Mouse (Mus musculus) natural killer cell, adult 2 months (primary cell): ENCODE measurements at regions not wholly inside any gene's neighbourhood (a gene's known extent, or its start where the extent isn't known, plus 50 kb on each side); places are given as distances from the start of the nearest gene placed in this dataset.

Experiments
- DNase-seq, 2 experiments: peaks; one replicate each; pipeline ENCODE4 v3.0.0; 2022; ENCODE audit warnings: low spot score in 2 of 2

GRCm38 (mm10) chr3:58146762-58147161 lies 267.8 kb upstream of the Tsc22d2 start:
- DNase-seq, result no peak

GRCm38 (mm10) chr3:58153141-58153540 lies 261.4 kb upstream of the Tsc22d2 start:
- DNase-seq, result no peak

DNA sequence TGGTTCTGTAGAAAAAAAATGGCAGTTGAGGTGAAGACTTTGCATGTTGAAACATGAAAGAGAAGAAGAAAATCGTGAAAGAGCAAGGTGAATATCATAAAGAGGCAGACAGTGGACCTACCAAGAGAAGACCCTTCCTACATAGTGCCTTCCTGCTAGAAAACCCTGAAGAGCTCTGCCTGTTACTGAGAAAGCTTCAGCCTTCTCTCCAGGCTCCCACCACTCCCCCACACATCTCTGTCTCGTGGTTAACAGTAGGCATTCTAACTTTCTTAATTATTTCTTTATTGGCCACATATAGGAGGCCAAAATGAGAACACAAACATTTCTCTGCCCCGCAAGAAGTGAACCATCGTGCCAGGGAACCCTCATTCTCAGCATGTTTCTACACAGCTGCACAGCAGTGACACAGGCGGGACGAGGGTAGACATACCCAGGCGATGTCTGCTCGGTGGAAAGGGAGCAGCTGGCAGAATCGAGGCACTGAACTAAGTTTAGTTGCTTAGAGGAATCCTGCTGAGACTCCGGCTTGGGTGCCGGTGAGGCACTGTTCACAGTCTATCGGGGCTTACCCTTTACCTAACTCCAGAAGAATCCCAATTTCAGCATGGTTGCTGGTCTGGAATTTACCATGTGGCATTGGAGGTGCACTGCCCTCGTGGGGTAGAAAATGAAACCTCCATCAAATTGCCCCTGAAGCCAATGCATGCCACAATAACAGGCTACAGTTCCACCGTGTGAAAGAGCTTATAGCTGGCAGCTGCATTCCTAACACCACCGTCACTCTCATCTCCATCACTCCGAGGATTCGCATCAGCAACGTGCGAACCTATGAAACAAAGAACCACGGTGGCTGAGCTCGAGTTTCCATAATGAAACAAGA lies 260.4 kb upstream of the Tsc22d2 start:
- no peak for DNase-seq

DNA sequence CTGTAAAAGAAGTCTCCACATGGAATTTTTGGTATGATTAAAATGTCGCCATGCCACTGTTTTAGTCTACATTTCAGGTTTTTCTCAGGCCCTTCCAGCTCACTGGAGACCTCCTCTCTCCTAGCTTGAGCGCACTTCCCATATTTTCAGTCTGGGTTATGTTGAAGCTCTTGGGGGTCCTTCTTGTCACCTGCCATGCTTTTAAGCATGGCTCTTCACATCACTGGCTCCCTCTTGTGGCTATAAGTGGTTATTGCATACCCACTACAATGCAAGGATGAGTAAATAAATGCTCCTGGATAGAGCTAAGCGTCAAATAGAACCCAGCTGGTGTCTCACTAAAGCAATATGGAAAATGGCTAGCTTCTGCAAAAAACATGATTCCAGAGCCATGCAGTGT lies 255.1 kb upstream of the Tsc22d2 start:
- peak in 1 of 2 experiments; percentile 2 for DNase-seq

DNA sequence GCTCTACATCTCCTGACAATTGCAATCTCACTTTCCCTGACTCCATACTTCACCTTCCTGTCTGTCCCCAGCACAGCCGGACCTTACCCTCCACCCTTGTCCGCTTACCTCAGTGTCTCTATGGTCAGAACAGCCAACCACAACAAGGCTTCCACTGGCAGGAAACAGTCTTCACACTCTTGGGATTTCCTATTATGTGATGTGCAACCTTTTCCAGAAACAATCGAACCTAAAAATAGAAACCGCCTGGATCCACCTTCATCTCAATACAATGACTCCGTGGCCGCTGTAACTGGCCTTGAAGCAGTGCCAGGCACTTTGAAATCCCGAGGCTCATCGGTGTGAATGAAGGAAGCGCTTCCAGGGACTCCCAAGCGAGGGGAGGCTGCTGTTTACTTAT lies 252.3 kb upstream of the Tsc22d2 start:
- DNase-seq, result no peak

DNA sequence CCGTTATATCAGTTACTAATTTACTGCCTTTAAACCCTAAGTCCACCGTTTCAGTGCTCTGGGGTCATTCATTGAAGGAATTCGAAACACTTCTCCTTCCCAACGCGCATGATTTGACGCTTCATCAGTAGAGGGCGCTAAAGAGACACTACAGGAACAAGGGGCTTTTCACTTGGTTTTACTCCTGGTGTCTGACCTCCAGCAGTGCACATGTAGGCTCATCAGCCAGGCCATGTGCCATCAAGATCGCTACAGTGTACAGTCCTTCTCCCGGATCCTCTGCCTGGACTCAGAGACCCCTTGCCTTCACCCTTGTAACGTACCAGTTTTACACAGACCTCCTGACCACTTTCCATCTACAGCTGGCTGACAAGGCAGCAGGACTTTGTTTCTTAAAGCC lies 250.7 kb upstream of the Tsc22d2 start:
- DNase-seq, result peak in 1 of 2 experiments; percentile 8

DNA sequence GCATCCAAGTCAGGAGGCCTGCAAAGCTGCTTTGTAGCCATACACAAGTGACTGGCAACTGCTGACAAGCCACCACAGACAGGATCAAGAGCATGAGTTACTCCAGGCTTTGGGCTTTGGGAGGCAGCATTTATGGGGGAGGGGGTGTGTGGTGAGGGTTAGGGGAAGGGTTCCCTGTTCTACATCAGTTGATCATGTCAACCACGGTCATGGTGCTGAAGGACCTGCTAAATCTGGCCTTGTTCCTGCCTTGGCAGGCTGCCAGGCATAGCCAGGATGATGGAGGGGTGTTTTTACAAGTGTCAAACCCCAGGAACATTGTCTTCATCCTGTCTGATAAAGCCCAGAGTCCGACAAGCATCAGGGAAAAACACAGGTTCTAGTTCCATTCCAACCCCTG lies 247.9 kb upstream of the Tsc22d2 start:
- no peak for DNase-seq

DNA sequence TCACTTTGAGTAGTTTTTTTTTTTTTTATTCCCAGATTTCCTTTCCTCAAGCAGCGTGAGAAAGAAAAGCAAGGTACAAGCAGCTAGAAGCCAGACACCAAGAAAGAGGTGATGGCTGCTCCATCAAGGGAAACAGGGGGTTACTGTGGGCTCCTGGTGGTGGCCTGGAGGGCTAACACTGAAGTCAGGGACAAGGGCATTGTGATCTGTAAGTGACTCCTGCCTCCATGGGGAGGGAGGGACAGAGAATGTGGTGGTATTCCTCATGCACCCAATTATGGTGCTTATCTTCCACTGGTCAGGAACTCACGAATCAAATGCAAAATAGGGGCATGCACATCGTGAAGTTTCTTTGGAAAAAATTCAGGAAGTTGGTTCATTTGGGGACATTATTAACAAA lies 247.4 kb upstream of the Tsc22d2 start:
- no peak for DNase-seq

- DNase-seq, result no peak
These were observed 246.7 kb upstream of the Tsc22d2 start for GRCm38 (mm10) chr3:58167761-58168290.

- DNase-seq, result no peak
These were observed 245.9 kb upstream of the Tsc22d2 start for GRCm38 (mm10) chr3:58168522-58169185.

DNA sequence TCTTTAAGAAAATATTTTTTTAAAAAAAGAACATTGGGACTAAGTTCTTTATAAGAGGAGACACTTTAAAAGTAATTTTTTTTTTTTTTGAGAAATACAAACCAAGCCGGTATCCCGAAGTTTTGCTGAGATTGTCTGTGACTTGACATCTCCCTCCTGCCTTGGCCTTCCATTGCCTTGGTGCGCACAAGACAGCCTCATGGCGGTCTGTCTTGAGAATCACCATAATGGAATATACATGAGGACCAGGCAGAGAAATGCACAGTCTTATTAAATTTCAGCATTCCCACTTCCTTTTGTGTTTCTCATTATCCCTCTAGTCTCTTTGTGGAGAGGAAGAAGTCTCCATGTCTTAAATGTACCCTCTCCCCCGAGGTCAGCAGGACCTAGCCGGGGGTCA lies 244.7 kb upstream of the Tsc22d2 start:
- DNase-seq, result no peak

GRCm38 (mm10) chr3:58172096-58172495 lies 242.4 kb upstream of the Tsc22d2 start:
- DNase-seq, result no peak

- DNase-seq, result no peak
These were observed 240.7 kb upstream of the Tsc22d2 start for GRCm38 (mm10) chr3:58173821-58174220.

DNA sequence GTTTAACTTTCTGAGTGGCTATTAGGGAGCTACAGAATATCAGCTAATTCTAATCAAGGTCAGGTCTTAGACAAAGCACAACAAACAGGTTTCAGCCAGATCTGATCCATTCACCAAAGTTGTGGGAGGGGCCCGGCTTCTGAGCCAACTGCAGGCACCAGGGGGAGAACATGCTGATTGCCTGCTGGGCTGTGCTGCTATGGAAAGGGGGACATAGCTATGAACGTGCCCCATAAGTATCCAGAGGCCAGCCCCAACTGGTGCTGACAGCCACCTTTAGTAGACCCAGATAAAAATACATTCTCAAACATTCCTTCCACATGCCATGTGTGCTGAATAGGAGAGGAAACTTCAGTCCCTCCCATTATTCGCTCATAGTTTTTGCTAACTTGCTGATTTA lies 232.8 kb upstream of the Tsc22d2 start:
- DNase-seq, result no peak

DNA sequence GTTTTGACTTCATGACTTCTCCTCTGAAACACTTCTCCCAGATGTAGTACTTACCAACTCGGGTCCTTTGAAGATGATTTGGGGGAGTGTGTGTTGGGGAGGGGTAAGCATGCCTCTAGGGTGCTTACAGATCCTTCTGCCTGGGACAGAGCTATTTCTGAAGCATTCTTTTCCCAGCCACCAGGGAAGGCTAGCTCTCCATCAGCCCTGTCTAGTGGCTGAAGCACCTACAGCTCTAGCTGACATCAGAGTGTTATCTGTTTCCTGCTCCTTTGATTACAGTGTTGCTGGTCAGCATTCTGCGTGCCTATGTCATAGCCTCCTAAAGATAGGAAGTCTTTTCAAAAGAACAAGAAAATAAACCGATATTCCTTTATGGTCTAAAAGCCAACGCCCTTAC lies 232.2 kb upstream of the Tsc22d2 start:
- DNase-seq, result no peak

GRCm38 (mm10) chr3:58183279-58183678 lies 231.2 kb upstream of the Tsc22d2 start:
- no peak for DNase-seq

GRCm38 (mm10) chr3:58200462-58200861 lies 214.1 kb upstream of the Tsc22d2 start:
- no peak for DNase-seq

DNA sequence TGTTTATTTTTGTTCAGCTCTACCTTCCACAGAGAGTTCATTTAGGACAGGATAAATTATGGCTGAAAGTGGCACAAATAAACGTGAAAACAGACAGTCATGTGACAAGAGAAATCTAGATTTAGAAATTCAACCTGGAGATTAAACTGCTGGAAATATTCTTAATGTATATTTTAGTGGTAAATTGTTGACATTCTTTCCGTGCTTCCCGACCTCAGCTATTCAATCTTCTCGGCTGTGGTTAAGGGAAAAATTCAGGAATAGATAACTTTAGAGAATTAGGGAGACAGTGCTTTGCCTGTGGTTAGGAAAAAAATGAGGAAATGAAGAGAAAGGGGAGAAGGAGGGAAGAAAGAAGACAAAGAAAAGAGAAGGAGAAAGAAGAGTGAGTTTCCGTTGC lies 211.7 kb upstream of the Tsc22d2 start:
- DNase-seq, result no peak

GRCm38 (mm10) chr3:58203806-58204205 lies 210.7 kb upstream of the Tsc22d2 start:
- no peak for DNase-seq

DNA sequence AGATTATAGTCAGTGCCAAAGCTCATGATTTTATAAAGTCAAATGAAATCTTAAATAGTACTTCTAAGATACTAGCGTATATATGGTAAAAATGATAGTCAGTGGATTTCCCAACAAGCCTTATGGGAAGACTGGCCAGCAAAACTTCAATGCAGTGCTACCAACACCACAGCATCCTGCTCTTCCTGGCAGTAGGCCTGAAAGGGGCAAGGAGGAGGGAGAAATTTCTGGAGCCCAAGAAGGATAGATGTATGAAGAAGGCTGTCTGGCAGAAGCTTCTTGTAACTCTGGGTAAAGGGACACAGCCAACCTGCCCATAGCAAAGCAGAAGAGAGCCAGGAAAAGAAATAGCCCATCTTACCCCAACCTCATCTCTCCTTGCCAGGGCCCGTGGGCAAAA lies 209.0 kb upstream of the Tsc22d2 start:
- no peak for DNase-seq

- no peak for DNase-seq
These were observed 207.6 kb upstream of the Tsc22d2 start for GRCm38 (mm10) chr3:58206776-58207398.

DNA sequence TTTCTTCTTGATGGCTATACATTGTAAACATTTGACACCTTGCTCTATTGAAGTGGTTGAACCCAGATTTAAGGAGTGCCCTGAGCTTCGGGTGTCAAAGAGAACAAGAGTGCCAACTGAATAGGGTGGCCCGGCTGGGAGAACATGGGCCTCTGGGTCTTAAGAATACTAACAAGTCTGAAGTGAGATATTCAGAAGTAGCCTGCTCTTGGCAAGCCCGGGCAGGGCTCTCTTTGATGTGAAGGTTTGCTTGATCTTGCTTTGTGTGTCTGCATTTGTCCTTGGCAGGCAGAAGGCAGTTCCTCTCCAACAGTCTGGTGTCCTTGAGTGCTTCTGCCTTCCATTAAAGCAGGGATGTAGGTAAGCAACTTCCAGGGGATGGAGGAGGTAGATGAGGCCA lies 203.5 kb upstream of the Tsc22d2 start:
- DNase-seq, result no peak

GRCm38 (mm10) chr3:58224696-58225095 lies 189.8 kb upstream of the Tsc22d2 start:
- no peak for DNase-seq
